Mouse (Mus musculus): Measurements from ENCODE around the gene Pcp4. TPM values are rescaled to one million over a fixed set of nuclear protein-coding genes. Genes with fewer than 3 reads are reported as not detected.

Gene Pcp4
- polyA plus RNA-seq, 1 experiment from 2014 or later, result 2.7 TPM

GRCm38 (mm10) chr16:96527476-96527875 is 60.1 kb downstream of the Pcp4 start:
- WGBS, result 92% methylated on average over 3 of the region's 3 CpGs
- H3K27ac ChIP-seq (replicated peaks in 1 of 2; ENCODE audit: control insufficient read depth in 1 of 2, insufficient read depth in 1 of 2, low read depth in 2 of 2, low read length in 2 of 2), result no peak overlapping the region

GRCm38 (mm10) chr16:96528471-96528870 is 61.1 kb downstream of the Pcp4 start:
- ATAC-seq (ENCODE audit: insufficient number of reproducible peaks, insufficient read depth, low FRiP score, low read depth), result no peak

More at GRCm38 (mm10) chr16:96527476-96527875, 60.1 kb downstream of the Pcp4 start:
- no peak for ATAC-seq (ENCODE audit: insufficient number of reproducible peaks, insufficient read depth, low FRiP score, low read depth)
- no peak overlapping the region for H3K9ac ChIP-seq (ENCODE audit: low read length)
- H3K36me3 ChIP-seq (ENCODE audit: control insufficient read depth, insufficient read depth, low read length), result no peaks in the 10 kb centered on the region
- H3K4me1 ChIP-seq (ENCODE audit: control insufficient read depth in 2 of 2, insufficient read depth in 2 of 2, low read length in 2 of 2), result peaks cover 3 to 32% of the 10 kb centered on the region in 2 experiments
- H3K27me3 ChIP-seq (ENCODE audit: control insufficient read depth, insufficient read depth, low read length), result peaks cover 12% of the 10 kb centered on the region; the same call in 1 of the 2 replicates
- H3K9me3 ChIP-seq (ENCODE audit: control insufficient read depth, low read length), result no peaks in the 10 kb centered on the region
- no peak overlapping the region for H3K4me3 ChIP-seq (ENCODE audit: control insufficient read depth in 1 of 2, insufficient read depth in 1 of 2, low read depth in 1 of 2, low read length in 2 of 2)
- H3K4me2 ChIP-seq (ENCODE audit: low read length), result no peak overlapping the region

GRCm38 (mm10) chr16:96529896-96530568 is 62.6 kb downstream of the Pcp4 start:
- H3K27me3 ChIP-seq (ENCODE audit: control insufficient read depth, insufficient read depth, low read length), result peaks cover 21% of the 10 kb centered on the region

More at GRCm38 (mm10) chr16:96528471-96528870, 61.1 kb downstream of the Pcp4 start:
- H3K36me3 ChIP-seq (ENCODE audit: control insufficient read depth, insufficient read depth, low read length), result no peaks in the 10 kb centered on the region
- H3K9me3 ChIP-seq (ENCODE audit: control insufficient read depth, low read length), result no peaks in the 10 kb centered on the region
- H3K27ac ChIP-seq (replicated peaks in 1 of 2; ENCODE audit: control insufficient read depth in 1 of 2, insufficient read depth in 1 of 2, low read depth in 2 of 2, low read length in 2 of 2), result no peak overlapping the region
- H3K9ac ChIP-seq (ENCODE audit: low read length), result no peak overlapping the region
- H3K4me1 ChIP-seq (ENCODE audit: control insufficient read depth in 2 of 2, insufficient read depth in 2 of 2, low read length in 2 of 2), result peaks cover 5 to 42% of the 10 kb centered on the region in 2 experiments
- 47% methylated on average over 4 of the region's 4 CpGs for WGBS
- peak overlapping the region; percentile 40 for H3K4me2 ChIP-seq (ENCODE audit: low read length)
- peaks cover 12% of the 10 kb centered on the region; the same call in 1 of the 2 replicates for H3K27me3 ChIP-seq (ENCODE audit: control insufficient read depth, insufficient read depth, low read length)
- no peak overlapping the region for H3K4me3 ChIP-seq (ENCODE audit: control insufficient read depth in 1 of 2, insufficient read depth in 1 of 2, low read depth in 1 of 2, low read length in 2 of 2)

GRCm38 (mm10) chr16:96530569-96530898 is 63.1 kb downstream of the Pcp4 start:
- no peaks in the 10 kb centered on the region for H3K36me3 ChIP-seq (ENCODE audit: control insufficient read depth, insufficient read depth, low read length)
- peaks cover 12 to 55% of the 10 kb centered on the region in 2 experiments for H3K4me1 ChIP-seq (ENCODE audit: control insufficient read depth in 2 of 2, insufficient read depth in 2 of 2, low read length in 2 of 2)
- ATAC-seq (ENCODE audit: insufficient number of reproducible peaks, insufficient read depth, low FRiP score, low read depth), result no peak
- no peaks in the 10 kb centered on the region for H3K9me3 ChIP-seq (ENCODE audit: control insufficient read depth, low read length)
- H3K27ac ChIP-seq (replicated peaks in 1 of 2; ENCODE audit: control insufficient read depth in 1 of 2, insufficient read depth in 1 of 2, low read depth in 2 of 2, low read length in 2 of 2), result no peak overlapping the region
- no peak overlapping the region for H3K4me2 ChIP-seq (ENCODE audit: low read length)
- peaks cover 24% of the 10 kb centered on the region for H3K27me3 ChIP-seq (ENCODE audit: control insufficient read depth, insufficient read depth, low read length)
- H3K4me3 ChIP-seq (ENCODE audit: control insufficient read depth in 1 of 2, insufficient read depth in 1 of 2, low read depth in 1 of 2, low read length in 2 of 2), result no peak overlapping the region
- 24% methylated on average over 3 of the region's 3 CpGs for WGBS
- no peak overlapping the region for H3K9ac ChIP-seq (ENCODE audit: low read length)

More at GRCm38 (mm10) chr16:96529896-96530568, 62.6 kb downstream of the Pcp4 start:
- Histone ChIP-seq H3K4me2 (ENCODE audit: low read length) (no peak overlapping the region), H3K4me3 (ENCODE audit: control insufficient read depth in 1 of 2, insufficient read depth in 1 of 2, low read depth in 1 of 2, low read length in 2 of 2) (no peak overlapping the region), H3K9ac (ENCODE audit: low read length) (no peak overlapping the region), H3K4me1 (ENCODE audit: control insufficient read depth in 2 of 2, insufficient read depth in 2 of 2, low read length in 2 of 2) (peaks cover 12 to 55% of the 10 kb centered on the region in 2 experiments), H3K36me3 (ENCODE audit: control insufficient read depth, insufficient read depth, low read length) (no peaks in the 10 kb centered on the region), H3K27ac (replicated peaks in 1 of 2; ENCODE audit: control insufficient read depth in 1 of 2, insufficient read depth in 1 of 2, low read depth in 2 of 2, low read length in 2 of 2) (peak overlapping the region in 1 of 2 experiments; percentile 9; a peak in 1 of 4 replicates), H3K9me3 (ENCODE audit: control insufficient read depth, low read length) (no peaks in the 10 kb centered on the region)
- ATAC-seq (ENCODE audit: insufficient number of reproducible peaks, insufficient read depth, low FRiP score, low read depth), result no peak
- WGBS, result 71% methylated on average over 9 of the region's 9 CpGs

GRCm38 (mm10) chr16:96531029-96531428 is 63.6 kb downstream of the Pcp4 start:
- no peak overlapping the region for H3K9ac ChIP-seq (ENCODE audit: low read length)
- ATAC-seq (ENCODE audit: insufficient number of reproducible peaks, insufficient read depth, low FRiP score, low read depth), result no peak
- peaks cover 29% of the 10 kb centered on the region for H3K27me3 ChIP-seq (ENCODE audit: control insufficient read depth, insufficient read depth, low read length)
- H3K27ac ChIP-seq (replicated peaks in 1 of 2; ENCODE audit: control insufficient read depth in 1 of 2, insufficient read depth in 1 of 2, low read depth in 2 of 2, low read length in 2 of 2), result no peak overlapping the region
- 73% methylated on average over 4 of the region's 4 CpGs for WGBS
- H3K36me3 ChIP-seq (ENCODE audit: control insufficient read depth, insufficient read depth, low read length), result no peaks in the 10 kb centered on the region
- no peak overlapping the region for H3K4me2 ChIP-seq (ENCODE audit: low read length)
- H3K9me3 ChIP-seq (ENCODE audit: control insufficient read depth, low read length), result no peaks in the 10 kb centered on the region
- no peak overlapping the region for H3K4me3 ChIP-seq (ENCODE audit: control insufficient read depth in 1 of 2, insufficient read depth in 1 of 2, low read depth in 1 of 2, low read length in 2 of 2)
- H3K4me1 ChIP-seq (ENCODE audit: control insufficient read depth in 2 of 2, insufficient read depth in 2 of 2, low read length in 2 of 2), result peaks cover 12 to 55% of the 10 kb centered on the region in 2 experiments

GRCm38 (mm10) chr16:96533710-96534109 is 66.3 kb downstream of the Pcp4 start:
- Histone ChIP-seq H3K4me1 (ENCODE audit: control insufficient read depth in 2 of 2, insufficient read depth in 2 of 2, low read length in 2 of 2) (peaks cover 9 to 55% of the 10 kb centered on the region in 2 experiments), H3K9ac (ENCODE audit: low read length) (no peak overlapping the region), H3K9me3 (ENCODE audit: control insufficient read depth, low read length) (no peaks in the 10 kb centered on the region), H3K27ac (replicated peaks in 1 of 2; ENCODE audit: control insufficient read depth in 1 of 2, insufficient read depth in 1 of 2, low read depth in 2 of 2, low read length in 2 of 2) (peak overlapping the region in 1 of 2 experiments; percentile 41; a peak in 1 of 4 replicates), H3K4me2 (ENCODE audit: low read length) (peak overlapping the region; percentile 50), H3K27me3 (ENCODE audit: control insufficient read depth, insufficient read depth, low read length) (peaks cover 35% of the 10 kb centered on the region), H3K36me3 (ENCODE audit: control insufficient read depth, insufficient read depth, low read length) (no peaks in the 10 kb centered on the region), H3K4me3 (ENCODE audit: control insufficient read depth in 1 of 2, insufficient read depth in 1 of 2, low read depth in 1 of 2, low read length in 2 of 2) (no peak overlapping the region)
- peak; percentile 90 for ATAC-seq (ENCODE audit: insufficient number of reproducible peaks, insufficient read depth, low FRiP score, low read depth)
- 5% methylated on average over 8 of the region's 8 CpGs for WGBS

- no peaks in the 10 kb centered on the region for H3K36me3 ChIP-seq (ENCODE audit: control insufficient read depth, insufficient read depth, low read length)
- H3K4me3 ChIP-seq (ENCODE audit: control insufficient read depth in 1 of 2, insufficient read depth in 1 of 2, low read depth in 1 of 2, low read length in 2 of 2), result no peak overlapping the region
- WGBS, result 92% methylated on average over 4 of the region's 4 CpGs
- peaks cover 9 to 42% of the 10 kb centered on the region in 2 experiments for H3K4me1 ChIP-seq (ENCODE audit: control insufficient read depth in 2 of 2, insufficient read depth in 2 of 2, low read length in 2 of 2)
- H3K27ac ChIP-seq (replicated peaks in 1 of 2; ENCODE audit: control insufficient read depth in 1 of 2, insufficient read depth in 1 of 2, low read depth in 2 of 2, low read length in 2 of 2), result no peak overlapping the region
- no peaks in the 10 kb centered on the region for H3K9me3 ChIP-seq (ENCODE audit: control insufficient read depth, low read length)
- ATAC-seq (ENCODE audit: insufficient number of reproducible peaks, insufficient read depth, low FRiP score, low read depth), result no peak
- peaks cover 37% of the 10 kb centered on the region for H3K27me3 ChIP-seq (ENCODE audit: control insufficient read depth, insufficient read depth, low read length)
- no peak overlapping the region for H3K4me2 ChIP-seq (ENCODE audit: low read length)
- no peak overlapping the region for H3K9ac ChIP-seq (ENCODE audit: low read length)
Observed at GRCm38 (mm10) chr16:96535271-96535670, 67.9 kb downstream of the Pcp4 start.

Measured in heart, embryonic 14.5 days (tissue).